Mouse (Mus musculus) gastrocnemius, postnatal 36 days (tissue): ENCODE results near the gene Fgfr4. TPM values are rescaled to one million over a fixed set of nuclear protein-coding genes. Genes with fewer than 3 reads are reported as not detected.
"Not testable (repeated sequence)": the region's sequence is repeated elsewhere in the genome, so short reads cannot be mapped to it uniquely, and the experiment has no call there.

Experiments used
- DNase-seq, 2 experiments: peaks; one replicate each; pipeline ENCODE4 v3.0.0; 2022
- intact Hi-C: fragments of 180-260 bp; cut with DNase I; formaldehyde crosslinking; loops from one replicate; pipeline ENCODE4 v1.15.1; 2025
- total RNA-seq, 2 experiments: library from RNA; stranded (reverse); gene quantifications; 2 replicates each; pipeline ENCODE4 v1.2.3; 2021

Gene Fgfr4
- total RNA-seq, 2 experiments from 2014 or later = 2.3 to 2.9 TPM

GRCm38 (mm10) chr13:55168958-55169369 is 16.5 kb downstream of the Fgfr4 start:
- peak; percentile 63 to 68 for DNase-seq
- intact Hi-C loops = loop anchor here (5.0 kb wide), 1 partner anchor 62 kb away; the partner anchor contains the start of gene Zfp346

GRCm38 (mm10) chr13:55171517-55172335 is 19.3 kb downstream of the Fgfr4 start:
- intact Hi-C loops = no loop called here
- DNase-seq = peak; percentile 58 to 68

GRCm38 (mm10) chr13:55172336-55172770 is 19.9 kb downstream of the Fgfr4 start:
- DNase-seq = no peak
- intact Hi-C loops = no loop called here

GRCm38 (mm10) chr13:55174347-55174746 is 21.9 kb downstream of the Fgfr4 start:
- DNase-seq = no peak
- intact Hi-C loops = no loop called here

GRCm38 (mm10) chr13:55176265-55176664 is 23.8 kb downstream of the Fgfr4 start:
- intact Hi-C loops = loop anchor here (5.0 kb wide), 1 partner anchor 379 kb away; no protein-coding TSS in a partner anchor
- no peak for DNase-seq

- DNase-seq = peak in 1 of 2 experiments; percentile 60
- intact Hi-C loops = loop anchor here (2.0 to 5.0 kb wide), 2 partner anchors 43 to 381 kb away; no protein-coding TSS in a partner anchor
Observed at GRCm38 (mm10) chr13:55177903-55178496, 25.6 kb downstream of the Fgfr4 start.

- intact Hi-C loops = loop anchor here (2.0 to 5.0 kb wide), 2 partner anchors 44 to 381 kb away; no protein-coding TSS in a partner anchor
- peak; percentile 45 to 67 for DNase-seq
Observed at GRCm38 (mm10) chr13:55178556-55178955, 26.1 kb downstream of the Fgfr4 start.

- intact Hi-C loops = loop anchor here (2.0 to 5.0 kb wide), 2 partner anchors 45 to 382 kb away; no protein-coding TSS in a partner anchor
- DNase-seq = no peak
Observed at GRCm38 (mm10) chr13:55179591-55179990, 27.2 kb downstream of the Fgfr4 start.

GRCm38 (mm10) chr13:55181786-55182172 is 29.3 kb downstream of the Fgfr4 start:
- no peak for DNase-seq
- intact Hi-C loops = no loop called here

- intact Hi-C loops = no loop called here
- DNase-seq = peak; percentile 65 to 78
Observed at GRCm38 (mm10) chr13:55182173-55182894, 29.9 kb downstream of the Fgfr4 start.

- intact Hi-C loops = no loop called here
- no peak for DNase-seq
Observed at GRCm38 (mm10) chr13:55183382-55183781, 30.9 kb downstream of the Fgfr4 start.

- intact Hi-C loops, DNase-seq: not testable (repeated sequence)
Observed at GRCm38 (mm10) chr13:55187062-55187461, 34.6 kb downstream of the Fgfr4 start.

GRCm38 (mm10) chr13:55189531-55190107 is 37.2 kb downstream of the Fgfr4 start:
- DNase-seq = no peak
- intact Hi-C loops = no loop called here

GRCm38 (mm10) chr13:55190121-55190868 is 37.9 kb downstream of the Fgfr4 start:
- intact Hi-C loops = no loop called here
- peak; percentile 91 to 95 for DNase-seq

- intact Hi-C loops = no loop called here
- DNase-seq = no peak
Observed at GRCm38 (mm10) chr13:55191535-55191934, 39.1 kb downstream of the Fgfr4 start.

- DNase-seq, intact Hi-C loops: not testable (repeated sequence)
Observed at GRCm38 (mm10) chr13:55202758-55203157, 50.3 kb downstream of the Fgfr4 start.

GRCm38 (mm10) chr13:55203740-55204139 is 51.3 kb downstream of the Fgfr4 start:
- intact Hi-C loops = no loop called here
- DNase-seq = no peak

- intact Hi-C loops = no loop called here
- DNase-seq = no peak
Observed at GRCm38 (mm10) chr13:55204667-55205389, 52.4 kb downstream of the Fgfr4 start.
